17 mouse cellular contexts compared by ENCODE assay signal in the genomic region with DNA sequence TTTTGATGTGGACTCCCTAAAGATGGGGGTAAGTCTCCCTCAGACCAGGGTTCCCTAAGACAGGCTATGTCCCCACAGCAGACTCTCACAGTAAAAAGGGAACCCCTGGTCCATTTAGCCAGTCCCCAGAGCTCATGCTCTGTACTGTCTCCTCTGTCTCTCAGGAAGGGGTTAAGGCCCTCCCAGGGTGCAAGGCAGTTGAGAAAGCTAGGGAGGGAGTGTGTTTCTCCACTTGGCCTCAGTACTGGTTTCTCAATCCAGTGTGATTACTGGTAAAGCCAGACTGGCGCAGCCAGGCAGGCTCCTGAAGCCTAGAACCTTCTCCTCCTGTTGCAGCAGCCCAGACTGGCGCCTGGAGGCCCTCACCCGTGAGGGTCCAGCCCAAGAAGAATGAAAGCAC. TPM values are rescaled to one million over a fixed set of nuclear protein-coding genes. Genes with fewer than 3 reads are reported as not detected.
DNase-seq lines count a peak whose midpoint lies in the region; ATAC-seq lines count a peak whose summit lies in the region.
"Had no signal": no experiment of that assay in that cellular context is flagged by ENCODE, and none has a peak within 500 bp of the region (broad histone marks: within the 10 kb centered on the region; RNA-seq: fewer than 3 reads in every experiment).

No protein-coding gene starts in this region.

- DNase-seq in NIH3T3 (ENCODE audit: low read depth): peak; percentile 47
- no peak for DNase-seq in ovary, postnatal 10 days (ENCODE audit: low spot score)
- DNase-seq: cerebellum, adult 9-11 months; embryo, embryonic 11 days; heart, adult 18-20 months; kidney, adult 9 months; kidney, postnatal 36 days; lung, adult 2 months; midbrain, embryonic 14.5 days; thymus, postnatal 36 days had no signal

- H3K27me3 ChIP-seq in intestine, embryonic 16.5 days (replicated peaks; ENCODE audit: control insufficient read depth, insufficient read depth, low read length): no peaks in the 10 kb centered on the region
- H3K27me3 ChIP-seq in intestine, embryonic 15.5 days (replicated peaks): no peaks in the 10 kb centered on the region
- no peaks in the 10 kb centered on the region for H3K27me3 ChIP-seq in liver, embryonic 16.5 days (ENCODE audit: control insufficient read depth, insufficient read depth, low read depth, low read length)
- H3K27me3 ChIP-seq in forebrain, embryonic 12.5 days: 0 out of 2 replicates have a peak, but pooled peaks cover 3% of the 10 kb centered on the region
- H3K27me3 ChIP-seq: embryonic facial prominence, embryonic 15.5 days; neural tube, embryonic 13.5 days had no signal

- peaks cover 9% of the 10 kb centered on the region; the same call in 1 of the 2 replicates for H3K4me1 ChIP-seq in intestine, embryonic 16.5 days (ENCODE audit: control insufficient read depth, insufficient read depth, low read length)
- H3K4me1 ChIP-seq in intestine, embryonic 15.5 days (replicated peaks): 0 out of 2 replicates have a peak, but pooled peaks cover 4% of the 10 kb centered on the region
- peaks cover 15% of the 10 kb centered on the region for H3K4me1 ChIP-seq in brown adipose tissue, adult 24 weeks (ENCODE audit: control insufficient read depth, insufficient read depth, insufficient read length, low read length)
- H3K4me1 ChIP-seq in liver, embryonic 16.5 days (ENCODE audit: control insufficient read depth, low read depth, low read length): no peaks in the 10 kb centered on the region
- no peaks in the 10 kb centered on the region for H3K4me1 ChIP-seq in forebrain, embryonic 12.5 days
- H3K4me1 ChIP-seq: embryonic facial prominence, embryonic 15.5 days had no signal

- H3K27ac ChIP-seq in intestine, embryonic 16.5 days (ENCODE audit: low read length): 0 out of 2 replicates have a peak overlapping the region, but pooled peaks have one; percentile 24
- H3K27ac ChIP-seq in intestine, embryonic 15.5 days: no peak overlapping the region
- peak overlapping the region; percentile 83 for H3K27ac ChIP-seq in brown adipose tissue, adult 24 weeks (replicated peaks; ENCODE audit: low read depth, low read length)
- H3K27ac ChIP-seq in liver, embryonic 16.5 days (ENCODE audit: low read length): peak overlapping the region; percentile 25; the same call in 1 of the 2 replicates
- no peak overlapping the region for H3K27ac ChIP-seq in forebrain, embryonic 12.5 days
- H3K27ac ChIP-seq: embryonic facial prominence, embryonic 15.5 days; neural tube, embryonic 13.5 days had no signal

- WGBS in intestine, embryonic 16.5 days: 66% methylated on average over 3 of the region's 3 CpGs
- WGBS in intestine, embryonic 15.5 days: 70% methylated on average over 3 of the region's 3 CpGs
- WGBS in liver, embryonic 16.5 days (ENCODE audit: insufficient replicate concordance): 51% methylated on average over 3 of the region's 3 CpGs
- 80% methylated on average over 3 of the region's 3 CpGs for WGBS in forebrain, embryonic 12.5 days

- H3K36me3 ChIP-seq in intestine, embryonic 16.5 days (ENCODE audit: control insufficient read depth, insufficient read depth, low read length): no peaks in the 10 kb centered on the region
- no peaks in the 10 kb centered on the region for H3K36me3 ChIP-seq in intestine, embryonic 15.5 days
- no peaks in the 10 kb centered on the region for H3K36me3 ChIP-seq in liver, embryonic 16.5 days (ENCODE audit: control insufficient read depth, insufficient read depth)
- no peaks in the 10 kb centered on the region for H3K36me3 ChIP-seq in forebrain, embryonic 12.5 days (replicated peaks)
- H3K36me3 ChIP-seq: embryonic facial prominence, embryonic 15.5 days; neural tube, embryonic 13.5 days had no signal

- H3K4me2 ChIP-seq in intestine, embryonic 16.5 days (ENCODE audit: low read depth, low read length): no peak overlapping the region
- H3K4me2 ChIP-seq in intestine, embryonic 15.5 days (replicated peaks): no peak overlapping the region
- H3K4me2 ChIP-seq in liver, embryonic 16.5 days (ENCODE audit: low read depth, low read length): no peak overlapping the region
- no peak overlapping the region for H3K4me2 ChIP-seq in forebrain, embryonic 12.5 days
- H3K4me2 ChIP-seq: embryonic facial prominence, embryonic 15.5 days; neural tube, embryonic 13.5 days had no signal

- no peak overlapping the region for H3K4me3 ChIP-seq in intestine, embryonic 16.5 days (ENCODE audit: low read length)
- no peak overlapping the region for H3K4me3 ChIP-seq in intestine, embryonic 15.5 days (replicated peaks)
- H3K4me3 ChIP-seq in brown adipose tissue, adult 24 weeks (ENCODE audit: insufficient read depth, low read depth, low read length): no peak overlapping the region
- H3K4me3 ChIP-seq in liver, embryonic 16.5 days (ENCODE audit: low read depth, low read length): no peak overlapping the region
- no peak overlapping the region for H3K4me3 ChIP-seq in forebrain, embryonic 12.5 days (replicated peaks)
- H3K4me3 ChIP-seq: embryonic facial prominence, embryonic 15.5 days; neural tube, embryonic 13.5 days had no signal

- no peaks in the 10 kb centered on the region for H3K9me3 ChIP-seq in intestine, embryonic 16.5 days (ENCODE audit: control insufficient read depth, low read length)
- no peaks in the 10 kb centered on the region for H3K9me3 ChIP-seq in intestine, embryonic 15.5 days
- H3K9me3 ChIP-seq in liver, embryonic 16.5 days (replicated peaks; ENCODE audit: control insufficient read depth, low read length): no peaks in the 10 kb centered on the region
- no peaks in the 10 kb centered on the region for H3K9me3 ChIP-seq in forebrain, embryonic 12.5 days
- H3K9me3 ChIP-seq: embryonic facial prominence, embryonic 15.5 days; neural tube, embryonic 13.5 days had no signal

- no peak for ATAC-seq in intestine, embryonic 16.5 days
- ATAC-seq in intestine, embryonic 15.5 days: no peak
- ATAC-seq in liver, embryonic 16.5 days (ENCODE audit: low read depth): no peak
- ATAC-seq in forebrain, embryonic 12.5 days (ENCODE audit: low FRiP score): no peak

- H3K9ac ChIP-seq in intestine, embryonic 16.5 days (ENCODE audit: low read depth, low read length): no peak overlapping the region
- H3K9ac ChIP-seq in intestine, embryonic 15.5 days: no peak overlapping the region
- H3K9ac ChIP-seq in liver, embryonic 16.5 days (ENCODE audit: low read depth, low read length): no peak overlapping the region
- H3K9ac ChIP-seq in forebrain, embryonic 12.5 days: no peak overlapping the region
- H3K9ac ChIP-seq: embryonic facial prominence, embryonic 15.5 days; neural tube, embryonic 13.5 days had no signal

RNA-seq across cellular contexts. Expression of a gene that starts 26.7 kb away (rescaled TPM):
- 2.7 and 3.3 TPM in 2 replicates for polyA plus RNA-seq in intestine, embryonic 16.5 days (2015; fragmentation: Nextera tagmentation; extraction: Ambion mirVana)
- polyA plus RNA-seq in intestine, embryonic 15.5 days (2015; fragmentation: Nextera tagmentation; extraction: Ambion mirVana): 3.6 and 4.7 TPM in 2 replicates
- polyA plus RNA-seq in brown adipose tissue, adult 24 weeks (2012; ENCODE audit: insufficient read depth, insufficient read length, missing spikeins): 189 and 214 TPM in 2 replicates
- polyA plus RNA-seq in liver, embryonic 16.5 days (2015; fragmentation: Nextera tagmentation; extraction: Ambion mirVana): 1.1 and 1.2 TPM in 2 replicates
- 4.1 TPM in 2 replicates for polyA plus RNA-seq in forebrain, embryonic 12.5 days (2016; fragmentation: Nextera tagmentation; extraction: Ambion mirVana)

Comparison
In these comparisons a context has a peak if more than half of its experiments do, and no peak if none do; other contexts are left out.
1. H3K27ac ChIP-seq: peak in intestine, embryonic 16.5 days (single experiment), brown adipose tissue, adult 24 weeks (single experiment) and liver, embryonic 16.5 days (single experiment); none in intestine, embryonic 15.5 days (single experiment) and forebrain, embryonic 12.5 days (single experiment).
2. RNA of a gene that starts 26.7 kb away (polyA plus RNA-seq): 189 to 214 TPM in brown adipose tissue, adult 24 weeks; 4.1 TPM in forebrain, embryonic 12.5 days, 3.6 to 4.7 TPM in intestine, embryonic 15.5 days, 2.7 to 3.3 TPM in intestine, embryonic 16.5 days and 1.1 to 1.2 TPM in liver, embryonic 16.5 days; every median in the first group is over 10 times any median in the second.